Mouse (Mus musculus) spleen, adult 18-20 months (tissue): ENCODE data around the gene Zfp764.
"Not testable (repeated sequence)": the region's sequence is repeated elsewhere in the genome, so short reads cannot be mapped to it uniquely, and the experiment has no call there.

Experiments used
- DNase-seq, 2 experiments: peaks; one replicate each; pipeline ENCODE4 v3.0.0; 2022; ENCODE audit warnings: mixed read lengths in 2 of 2

The Zfp764 gene

DNA sequence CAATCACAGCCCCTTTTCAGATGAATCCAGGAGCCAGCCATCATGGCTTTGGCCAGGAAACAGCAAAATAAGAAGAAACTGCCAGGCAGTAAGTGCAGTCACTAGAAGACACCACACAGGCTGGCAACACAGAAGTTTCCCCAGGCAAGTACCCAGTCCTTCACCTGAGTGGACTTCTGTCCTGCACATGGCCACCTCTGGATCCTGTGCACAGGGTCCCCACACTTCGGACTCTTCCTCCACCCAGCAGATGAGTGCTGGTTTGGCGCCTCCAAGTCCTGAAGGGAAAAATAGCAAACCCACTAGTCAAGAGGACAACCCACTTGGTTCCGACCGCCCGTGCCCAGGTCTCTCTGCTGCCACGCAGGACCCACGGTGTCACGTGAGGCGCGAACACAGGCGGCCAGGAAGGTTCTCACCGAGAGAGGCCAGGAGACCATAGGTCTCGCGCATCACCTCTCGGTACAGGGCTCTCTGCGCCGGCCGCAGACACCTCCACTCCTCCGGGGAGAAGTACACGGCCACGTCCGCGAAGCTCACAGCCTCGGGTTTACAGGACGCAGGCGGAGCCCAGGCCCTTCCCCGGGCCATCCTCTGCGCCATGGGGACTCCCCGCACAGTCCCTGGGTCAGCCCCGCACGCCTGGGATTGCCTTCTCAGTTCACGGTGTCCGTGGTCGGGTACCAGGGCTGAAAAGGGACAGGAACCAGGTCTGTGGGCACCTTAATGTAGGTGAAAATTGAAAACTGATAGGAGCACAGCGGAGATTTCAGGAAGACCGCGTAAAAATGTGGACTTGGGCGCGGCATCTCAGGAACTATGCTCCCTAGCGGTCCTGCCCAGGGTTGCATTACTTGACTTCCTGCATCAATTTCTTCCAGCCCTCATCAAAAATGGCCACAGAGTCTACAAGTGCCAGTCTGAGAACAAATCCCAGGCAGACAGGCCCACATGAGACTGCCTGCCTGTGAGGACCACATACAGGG lies at the start of gene Zfp764:
Gene Zfp764 (minus strand): TSS at position 821 of the 986 bp plus-strand sequence.
- DNase-seq: peak; percentile 66 to 88

DNA sequence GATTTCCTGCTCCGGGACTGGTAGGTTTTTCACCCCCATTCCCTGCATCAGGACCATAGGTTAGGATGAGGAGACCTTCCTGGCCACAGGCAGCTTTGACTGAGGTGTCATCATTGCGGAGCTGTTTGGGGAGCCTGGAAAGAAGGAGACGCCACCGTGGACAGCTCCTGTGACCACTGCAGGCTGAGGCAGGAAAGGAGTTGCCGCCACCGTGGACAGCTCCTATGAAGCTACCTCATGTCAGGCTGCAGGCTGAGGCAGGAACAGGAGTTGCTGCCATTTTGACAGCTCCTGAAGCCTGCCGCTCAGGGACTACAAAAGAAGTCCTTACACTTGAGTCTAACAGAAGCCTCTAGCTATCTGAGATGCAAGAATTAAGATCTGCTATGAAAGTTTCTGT lies 48.3 kb upstream of the Zfp764 start:
- DNase-seq: no peak

DNA sequence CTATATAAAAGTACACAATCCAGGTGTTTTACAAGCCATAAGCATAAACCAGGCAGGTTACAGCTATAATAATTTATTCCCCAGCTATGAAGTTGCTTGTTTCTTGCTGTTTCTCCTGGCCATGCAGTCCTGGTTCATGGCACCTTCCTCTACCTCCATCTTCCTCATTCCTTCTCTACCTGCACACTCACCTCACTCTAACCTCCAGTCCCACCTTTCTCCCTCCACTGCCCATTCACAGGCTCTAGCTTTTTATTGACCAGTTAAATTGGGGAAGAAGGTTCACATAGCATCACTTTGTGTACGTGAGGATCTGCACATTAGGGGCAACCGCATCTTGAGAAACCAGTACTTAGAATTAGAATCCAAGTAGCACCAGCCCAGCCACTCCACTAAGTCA lies 46.4 kb upstream of the Zfp764 start:
- no peak for DNase-seq

DNA sequence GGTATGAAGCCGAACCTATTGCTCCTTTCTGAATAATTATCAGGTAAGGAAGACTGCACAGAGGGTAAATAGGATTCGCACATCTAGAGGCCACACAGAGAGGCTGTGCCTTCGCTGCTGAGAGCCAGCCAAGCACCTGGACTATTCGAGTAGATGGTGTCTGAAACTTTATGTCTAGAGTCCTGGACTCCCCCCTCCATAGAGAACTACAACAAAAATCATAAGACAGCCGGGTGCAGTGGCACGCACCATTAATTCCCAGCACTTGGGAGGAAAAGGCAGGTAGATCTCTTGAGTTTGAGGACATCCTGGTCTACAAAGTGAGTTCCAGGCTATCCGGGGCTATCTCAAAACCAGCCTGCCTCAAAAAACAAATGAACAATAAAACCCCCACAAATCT lies 43.3 kb upstream of the Zfp764 start:
- DNase-seq: no peak

DNA sequence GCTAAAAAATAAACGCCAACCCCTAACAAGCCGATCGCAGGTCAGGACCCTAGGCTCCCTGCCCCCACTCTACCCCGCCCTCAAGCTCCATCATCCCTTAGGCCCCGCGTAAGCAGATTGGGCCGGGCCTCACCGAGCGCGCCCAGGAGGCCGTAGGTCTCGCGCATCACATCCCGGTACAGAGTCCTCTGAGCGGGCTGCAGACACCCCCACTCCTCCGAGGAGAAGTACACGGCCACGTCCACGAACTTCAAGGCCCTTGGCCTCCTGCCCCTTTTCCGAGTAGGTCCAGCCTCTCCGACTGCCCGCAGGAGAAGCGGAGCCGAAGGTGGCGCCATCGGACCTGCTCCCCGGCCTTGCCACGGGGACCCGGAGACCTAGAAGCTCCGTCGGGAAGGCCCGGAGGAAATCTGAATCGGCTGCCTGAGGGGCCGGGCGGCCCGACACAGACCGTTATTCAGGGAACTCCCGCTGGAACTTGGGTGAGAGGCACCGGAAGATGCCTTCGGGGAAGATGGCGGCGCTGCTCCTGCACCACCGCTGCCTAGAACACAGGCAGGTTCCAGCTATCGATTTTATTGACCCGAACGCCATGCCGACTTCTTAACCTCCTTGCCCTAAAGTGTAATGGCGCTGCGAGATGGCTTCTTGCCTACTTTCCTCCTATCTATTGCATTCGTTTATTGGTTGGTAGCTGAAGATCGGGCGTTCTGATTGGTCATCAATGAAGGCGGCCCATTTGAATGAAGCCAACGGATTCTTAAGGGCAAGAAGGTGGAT lies 42.1 kb upstream of the Zfp764 start, which contains the start of gene Zfp689:
Gene Zfp689 (minus strand): TSS at position 638 of the 780 bp plus-strand sequence.
- DNase-seq: peak; percentile 79 to 87

DNA sequence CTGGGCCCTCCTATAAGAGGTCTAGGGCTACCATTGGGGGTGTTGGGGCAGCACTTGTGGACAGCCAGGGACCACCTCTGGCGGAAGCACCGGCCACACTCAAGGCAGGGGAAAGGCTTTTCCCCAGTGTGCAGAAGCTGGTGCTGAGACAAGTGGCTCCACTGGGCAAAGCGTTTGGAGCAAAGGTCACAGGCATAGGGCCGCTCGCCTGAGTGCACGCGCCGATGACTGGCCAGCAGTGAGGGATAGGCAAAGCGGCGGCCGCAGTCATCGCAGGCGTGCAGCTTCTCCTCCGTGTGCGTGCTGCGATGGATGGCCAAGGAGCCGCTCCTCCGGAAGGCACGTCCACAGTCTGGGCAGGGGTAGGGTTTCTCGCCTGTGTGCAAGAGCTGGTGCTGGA lies 37.4 kb upstream of the Zfp764 start:
- DNase-seq: no peak

DNA sequence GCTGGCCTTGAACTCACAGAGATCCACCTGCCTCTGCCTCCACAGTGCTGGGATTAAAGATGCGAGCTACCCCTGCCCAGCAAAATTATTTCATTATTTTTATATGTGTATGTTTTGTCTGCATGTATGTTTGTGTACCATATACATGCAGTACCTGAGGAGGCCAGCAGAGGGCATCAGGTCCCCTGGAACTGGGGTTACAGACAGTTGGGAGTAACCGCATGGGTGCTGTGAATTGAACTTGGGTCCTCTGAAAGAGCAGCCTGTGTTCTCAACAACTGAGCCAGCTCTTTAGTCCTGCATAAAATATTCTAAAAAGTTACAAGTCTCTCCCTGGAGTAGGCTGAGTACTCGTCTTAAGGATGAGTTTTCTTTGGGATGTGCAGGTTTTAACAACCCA lies 31.1 kb upstream of the Zfp764 start:
- peak in 1 of 2 experiments; percentile 27 for DNase-seq

DNA sequence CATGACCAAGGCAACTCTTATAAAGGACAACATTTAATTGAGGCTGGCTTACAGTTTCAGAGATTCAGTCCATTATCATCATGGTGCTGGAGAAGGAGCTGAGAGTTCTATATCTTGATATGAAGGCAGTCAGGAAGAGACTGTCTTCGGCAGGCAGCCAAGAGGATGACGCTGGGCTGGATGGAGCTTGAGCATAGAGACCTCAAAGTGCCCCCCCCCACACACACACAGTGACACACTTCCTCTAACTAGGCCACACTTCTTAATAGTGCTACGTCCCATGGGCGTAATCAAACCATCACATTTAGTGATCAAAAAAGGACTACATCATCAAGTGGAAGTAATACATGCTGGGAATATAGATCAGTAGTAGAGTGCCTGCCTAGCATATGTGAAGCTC lies 28.6 kb upstream of the Zfp764 start:
- DNase-seq: no peak

DNA sequence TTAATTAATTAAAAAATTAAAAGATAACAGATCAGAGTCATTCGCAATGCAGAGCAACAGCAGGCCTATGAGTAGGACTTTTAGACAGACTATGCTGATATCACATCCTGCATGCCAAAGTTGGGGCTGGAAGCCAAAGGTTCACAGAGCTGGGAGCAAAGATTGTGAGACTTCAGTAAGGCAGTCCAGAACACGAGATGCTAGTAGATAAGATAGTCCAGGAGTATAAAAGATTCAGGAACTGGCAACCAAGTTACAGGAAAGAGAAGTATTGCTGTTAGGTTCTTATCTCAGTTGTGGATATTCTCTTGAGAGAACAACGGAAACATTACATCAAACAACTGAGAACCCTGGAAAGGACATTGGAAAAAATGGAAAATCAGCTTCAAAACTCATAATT lies 19.7 kb upstream of the Zfp764 start:
- no peak for DNase-seq

DNA sequence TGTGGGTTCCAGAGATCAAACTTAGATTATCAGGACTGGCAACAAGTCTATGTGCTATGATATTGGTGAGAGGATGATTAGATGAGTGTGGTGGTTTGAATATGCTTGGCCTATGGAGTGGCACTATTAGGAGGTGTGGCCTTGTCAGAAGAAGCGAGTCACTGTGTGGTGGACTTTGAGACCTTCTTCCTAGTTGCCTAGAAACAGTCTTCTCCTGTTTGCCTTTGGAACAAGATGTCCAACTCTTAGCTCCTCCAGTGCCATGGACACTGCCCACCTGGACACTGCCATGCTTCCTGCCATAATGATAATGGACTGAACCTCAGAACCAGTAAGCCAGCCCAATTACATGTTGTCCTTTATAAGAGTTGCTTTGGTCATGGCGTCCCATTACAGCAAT lies 19.3 kb upstream of the Zfp764 start:
- DNase-seq: no peak

DNA sequence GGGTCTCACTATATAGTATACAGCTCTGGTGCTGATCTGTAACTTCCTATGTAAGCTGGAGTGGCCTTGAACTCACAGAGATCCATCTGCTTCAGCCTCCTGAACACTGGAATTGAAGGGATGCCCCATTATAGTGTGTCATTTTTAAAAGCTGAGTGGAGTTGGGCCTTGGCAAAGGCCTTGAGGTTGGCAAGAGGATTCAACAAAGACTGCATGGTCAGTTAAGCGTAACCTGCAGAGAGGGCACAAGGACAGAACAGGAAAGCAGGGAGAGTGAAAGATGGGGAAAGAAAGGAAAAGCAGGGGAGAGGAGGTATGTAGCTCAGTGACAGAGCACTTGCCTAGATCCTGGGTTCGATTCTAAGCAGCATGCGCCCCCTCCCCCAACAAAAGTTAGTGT lies 18.7 kb upstream of the Zfp764 start:
- no peak for DNase-seq

DNA sequence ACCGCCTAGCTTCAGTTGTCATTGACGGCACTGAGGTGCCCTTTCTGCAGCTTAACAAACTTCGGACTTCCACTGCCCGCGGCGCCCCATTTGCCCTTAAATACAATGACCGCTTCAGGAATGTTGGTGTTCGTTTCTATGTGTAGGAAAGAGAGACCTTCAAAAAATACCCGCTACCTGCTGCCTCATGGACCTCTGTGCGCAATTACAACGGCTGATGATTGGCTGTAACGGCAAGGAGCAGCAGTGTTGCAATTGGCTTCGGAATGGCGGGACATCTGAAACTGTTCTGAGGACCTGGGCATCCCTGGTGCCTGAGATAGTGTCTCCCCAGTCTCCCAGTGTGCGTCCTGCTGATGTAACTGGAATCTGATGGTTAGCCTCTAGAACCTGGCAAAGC lies 15.6 kb upstream of the Zfp764 start:
- DNase-seq: no peak

DNA sequence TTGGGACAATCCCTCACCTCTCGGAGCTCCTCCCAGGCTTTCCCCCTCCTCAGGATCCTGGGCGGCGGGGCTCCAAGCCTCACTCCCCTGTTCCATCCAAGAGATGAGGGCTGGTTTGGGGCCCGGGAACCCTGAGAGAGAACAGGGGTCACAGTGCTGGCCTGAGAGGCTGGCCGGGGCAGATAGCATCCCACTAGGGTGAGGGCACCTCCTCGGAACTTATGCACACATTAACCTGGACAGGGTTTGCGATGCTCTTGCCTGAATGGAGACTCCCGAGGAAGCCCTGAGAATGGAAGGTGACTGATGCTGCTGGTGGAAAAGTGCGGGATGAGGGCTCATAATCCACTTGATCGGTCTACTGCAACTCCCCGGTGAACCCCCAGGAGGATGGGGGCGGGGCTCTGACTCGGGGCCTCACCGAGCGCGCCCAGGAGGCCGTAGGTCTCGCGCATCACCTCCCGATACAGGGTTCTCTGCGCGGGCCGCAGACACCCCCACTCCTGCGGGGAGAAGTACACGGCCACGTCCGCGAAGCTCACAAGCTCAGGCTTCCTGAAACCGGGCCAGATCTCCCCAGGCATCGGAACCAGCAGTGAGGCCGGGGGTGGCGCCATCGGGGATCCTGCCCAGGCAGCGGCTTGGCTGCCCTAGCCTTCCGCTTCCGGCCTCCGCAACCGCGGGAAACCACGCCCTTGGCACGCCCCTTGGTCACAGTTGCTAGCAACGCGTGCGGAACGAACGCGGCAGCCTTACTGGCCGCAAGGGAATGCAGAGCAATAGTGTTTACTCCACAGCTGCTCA lies 15.0 kb upstream of the Zfp764 start, which contains the start of gene Zfp688:
Gene Zfp688 (minus strand): TSS at position 681 of the 804 bp plus-strand sequence.
- peak; percentile 93 to 98 for DNase-seq

DNA sequence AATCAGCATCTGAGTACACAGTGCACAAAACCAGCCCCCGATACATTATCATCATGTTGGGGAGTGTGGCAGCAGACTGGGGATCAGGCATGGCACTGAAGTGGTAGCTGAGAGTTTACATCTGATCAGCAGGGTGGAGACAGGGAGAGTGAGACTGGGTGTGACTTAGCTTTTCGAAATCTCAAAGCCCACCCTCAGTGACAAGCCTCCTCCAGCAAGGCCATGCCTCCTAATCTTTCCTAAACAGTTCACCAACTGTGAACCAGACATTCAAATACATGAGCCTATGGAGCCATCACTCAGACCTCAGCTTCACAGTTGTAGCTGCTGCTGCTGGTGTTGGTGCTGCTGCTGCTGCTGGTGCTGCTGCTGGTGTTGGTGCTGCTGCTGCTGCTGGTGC lies 4.8 kb upstream of the Zfp764 start:
- DNase-seq: no peak

DNA sequence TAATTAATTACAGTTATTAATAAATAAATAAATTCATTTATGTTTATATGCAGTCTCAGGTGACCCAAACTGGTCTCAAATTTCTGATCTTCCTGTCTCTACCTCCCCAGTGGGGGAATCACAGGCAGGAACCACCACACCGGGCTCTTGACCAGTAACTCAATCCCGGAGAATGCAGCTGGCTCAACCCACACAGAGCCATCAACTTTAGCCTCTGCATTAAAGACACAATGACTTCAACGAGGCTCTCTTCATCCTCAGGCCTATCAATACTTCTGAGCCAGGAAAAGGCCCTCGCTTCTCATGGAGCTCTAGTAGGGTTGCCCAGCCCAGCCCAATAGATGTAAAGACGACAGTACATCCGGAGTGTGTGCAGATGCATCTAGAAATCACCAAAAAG lies 2.5 kb downstream of the Zfp764 start:
- not testable (repeated sequence) for DNase-seq

DNA sequence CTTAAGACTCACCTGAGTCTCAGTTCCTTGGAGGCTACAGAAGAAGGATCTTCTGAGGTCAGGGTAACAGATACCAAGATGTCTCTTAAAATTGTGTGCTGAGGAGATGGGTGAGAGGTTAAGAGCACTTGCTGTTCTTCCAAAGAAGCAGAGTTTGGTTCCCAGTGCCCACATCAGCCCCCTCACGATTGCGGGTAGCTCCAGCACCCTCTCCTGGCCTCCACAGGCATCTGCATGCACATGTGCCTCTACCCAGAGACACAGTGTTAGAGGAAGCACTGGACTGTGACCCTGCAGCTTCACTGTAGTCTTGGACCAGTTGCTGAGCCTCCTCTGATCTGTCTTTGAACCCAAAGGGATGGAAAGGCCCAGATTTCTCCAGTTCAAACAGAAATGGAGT lies 3.6 kb downstream of the Zfp764 start:
- DNase-seq: no peak

DNA sequence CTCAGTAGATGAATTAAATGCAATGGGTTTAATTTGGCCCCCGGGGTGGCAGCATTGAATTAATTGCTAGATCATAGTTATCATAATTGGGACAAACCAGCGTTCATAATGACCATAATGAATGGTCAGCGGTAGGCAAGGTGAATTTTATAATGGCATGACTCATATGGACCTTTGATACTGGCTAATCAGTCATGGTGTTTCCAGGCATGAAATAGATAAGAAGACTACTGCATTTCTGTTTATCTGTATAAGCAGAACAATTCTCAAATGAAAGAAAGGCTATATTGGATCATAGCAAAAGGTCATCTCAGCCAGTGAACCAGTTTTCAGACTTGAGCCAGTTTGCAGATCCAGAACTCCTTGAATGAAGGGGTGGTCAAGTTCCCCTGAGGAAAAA lies 6.3 kb downstream of the Zfp764 start:
- DNase-seq: no peak

DNA sequence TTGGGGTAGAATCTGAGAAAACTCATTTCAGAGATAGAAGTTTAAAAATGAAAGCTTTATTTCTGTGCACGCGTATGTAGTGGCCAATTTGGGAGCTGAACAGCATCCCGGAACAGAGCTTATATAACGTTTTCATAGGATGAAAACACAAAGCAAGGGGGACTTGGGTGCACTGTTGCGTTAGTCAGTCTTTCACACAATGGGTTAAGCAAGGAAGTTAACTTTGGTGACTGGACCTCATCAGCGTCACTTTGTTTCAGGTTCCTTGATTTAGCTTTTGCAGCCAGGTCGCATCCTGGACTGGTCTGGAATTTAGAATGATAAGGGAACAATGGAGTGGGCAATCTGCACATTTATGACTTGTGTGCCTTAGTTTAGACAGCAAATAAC lies 12.7 kb downstream of the Zfp764 start:
- no peak for DNase-seq

DNA sequence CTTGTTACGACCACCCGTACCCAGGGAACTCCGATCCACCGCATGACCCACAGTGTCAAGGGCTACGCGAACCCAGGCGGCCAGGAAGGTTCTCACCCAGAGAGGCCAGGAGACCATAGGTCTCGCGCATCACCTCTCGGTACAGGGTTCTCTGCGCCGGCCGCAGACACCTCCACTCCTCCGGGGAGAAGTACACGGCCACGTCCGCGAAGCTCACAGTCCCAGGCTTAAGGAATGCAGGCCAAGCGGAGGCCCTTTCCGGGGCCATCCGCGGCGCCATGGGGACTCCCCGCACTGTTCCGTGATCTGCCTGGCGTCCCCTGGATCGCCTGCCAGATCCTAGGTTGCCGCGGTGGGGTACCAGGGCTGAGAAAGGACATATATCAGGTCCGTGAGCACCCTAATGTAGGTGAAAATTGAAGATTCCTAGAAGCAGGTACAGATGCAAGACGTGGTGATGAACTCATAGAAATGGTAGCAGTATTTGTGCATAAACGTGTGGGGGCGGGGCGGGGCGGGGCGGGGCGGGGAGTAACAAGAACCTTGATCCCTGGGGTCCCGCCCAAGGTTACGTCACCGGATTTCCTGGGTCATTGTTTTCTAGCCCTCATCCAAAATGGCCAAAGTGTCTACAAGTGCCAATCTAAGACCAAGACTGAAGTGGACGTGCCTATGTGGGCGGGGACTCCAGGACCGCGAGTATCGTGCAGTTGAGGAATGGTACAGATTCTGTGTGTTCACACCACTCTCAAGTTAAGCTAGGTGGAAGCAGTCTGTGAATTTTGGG lies 13.3 kb downstream of the Zfp764 start, which contains the start of gene E430018J23Rik:
Gene E430018J23Rik (minus strand): TSS at position 473 of the 787 bp plus-strand sequence.
- DNase-seq: peak; percentile 90 to 94

DNA sequence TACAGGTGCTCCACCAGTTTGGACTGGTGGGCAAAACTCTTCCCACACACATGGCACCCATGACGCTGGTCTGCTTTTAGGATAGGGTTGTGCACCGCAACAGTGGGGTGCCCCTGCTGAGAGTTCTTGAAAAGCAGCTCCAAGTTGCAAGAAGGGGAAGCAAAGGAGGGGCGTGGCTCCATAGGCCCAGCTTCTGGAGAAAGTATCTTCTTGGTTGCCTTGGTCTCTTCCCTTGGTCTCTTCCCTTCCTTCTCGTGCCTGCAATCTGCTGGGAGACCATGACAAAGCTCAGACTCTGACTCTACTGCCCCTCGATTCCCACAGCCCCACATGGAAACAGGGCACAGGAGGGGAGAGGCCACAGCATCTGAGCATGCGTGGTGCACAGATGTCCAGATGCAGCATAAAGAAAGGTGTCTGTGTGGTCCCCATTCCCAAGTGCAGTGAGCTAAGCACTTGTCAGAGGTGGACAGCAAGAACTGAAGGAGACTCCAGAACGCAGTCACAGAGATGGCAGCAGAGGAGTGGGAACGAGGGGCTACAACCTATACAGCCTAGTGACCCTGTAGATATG lies 14.3 kb downstream of the Zfp764 start:
- no peak for DNase-seq

DNA sequence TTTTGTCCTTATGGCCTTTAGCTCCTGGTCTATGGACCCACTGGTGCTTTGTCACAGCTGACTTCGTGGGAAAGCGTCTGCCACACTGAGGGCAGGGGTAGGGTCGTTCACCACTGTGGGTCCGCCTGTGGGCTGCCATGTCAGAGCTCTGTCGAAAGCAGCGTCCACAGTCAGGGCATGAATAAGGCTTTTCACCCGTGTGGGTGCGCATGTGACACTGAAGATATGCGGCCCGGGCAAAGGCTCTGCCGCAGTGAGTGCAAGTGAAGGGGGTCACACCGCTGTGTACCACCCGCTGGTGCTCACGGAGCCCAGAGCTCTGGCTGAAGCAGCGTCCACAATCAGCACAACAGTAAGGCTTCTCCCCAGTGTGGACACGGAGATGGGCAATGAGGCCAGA lies 15.1 kb downstream of the Zfp764 start:
- DNase-seq: no peak
